Mouse (Mus musculus) olfactory bulb, adult 2 months (tissue): ENCODE data around the gene Trak1.

Experiments
- CTCF ChIP-seq: fragments of 200-500 bp; IDR thresholded peaks from 2 replicates; pipeline ENCODE4 v1.5.1; 2012; ENCODE audit warnings: low read depth, mild to moderate bottlenecking, low read length, moderate library complexity; ENCODE audit not compliant: insufficient read depth
- POLR2A ChIP-seq: fragments of 200-500 bp; IDR thresholded peaks from 2 replicates; pipeline ENCODE4 v1.6.1; 2012; ENCODE audit warnings: mild to moderate bottlenecking, low read depth, low read length, moderate library complexity; ENCODE audit not compliant: insufficient read depth

- TF ChIP-seq POLR2A = no peak
- TF ChIP-seq CTCF = no peak
These were observed 125.1 kb downstream of the Trak1 start for GRCm38 (mm10) chr9:121422402-121422801.
